Mouse (Mus musculus): ENCODE data around the gene Dysf.

DNA sequence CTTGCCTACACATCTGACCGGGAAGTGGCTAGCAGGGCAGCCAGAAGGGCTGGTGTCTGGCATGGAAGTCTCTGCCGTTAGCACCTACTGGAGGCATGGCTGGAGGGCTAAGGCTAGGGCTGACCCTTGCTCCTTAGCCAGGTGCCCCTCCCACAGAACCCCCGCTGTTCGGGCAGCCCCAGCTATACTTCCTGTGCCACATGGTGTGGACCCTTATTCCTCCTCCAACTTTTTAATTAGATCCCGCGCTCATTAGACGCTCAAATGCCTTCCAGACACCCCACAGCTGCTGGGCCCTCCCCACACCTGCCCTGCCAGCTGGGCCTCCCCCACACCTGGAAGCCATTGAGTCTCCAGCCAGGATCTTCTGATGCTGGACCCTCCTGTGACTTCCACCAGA is 221.3 kb downstream of the Dysf start:
- TF ChIP-seq CTCF (IDR thresholded peaks at IDR 0.05) (no peak), EP300 (IDR thresholded peaks at IDR 0.05; ENCODE audit: insufficient read depth, low read depth, low read length) (no peak)

Measured in heart, adult 2 months (tissue).